Mouse (Mus musculus) hindbrain, embryonic 14.5 days (tissue): ENCODE results near the gene Chst4. TPM values are rescaled to one million over a fixed set of nuclear protein-coding genes. Genes with fewer than 3 reads are reported as not detected.

Experiments used
- ATAC-seq: fragments of 200-750 bp; cut with Nextera tagmentation; 2 replicates; pipeline ENCODE4 v1.8.0; 2017; ENCODE audit warnings: moderate number of reproducible peaks, mild to moderate bottlenecking, moderate TSS enrichment, moderate library complexity; ENCODE audit not compliant: low FRiP score
- DNase-seq: peaks from one replicate; pipeline ENCODE4 v3.0.0-alpha.2; 2015; ENCODE audit warnings: low spot score
- H3K27ac ChIP-seq: fragments of 300-500 bp; sonication (generic); 2 replicates; pipeline ENCODE4 v1.5.1; 2014; ENCODE audit warnings: mild to moderate bottlenecking, moderate library complexity
- H3K27me3 ChIP-seq: fragments of 300-500 bp; sonication (generic); 2 replicates; pipeline ENCODE4 v1.6.1; 2014; ENCODE audit warnings: mild to moderate bottlenecking, low read length, mixed read lengths; ENCODE audit not compliant: control insufficient read depth, insufficient read depth
- H3K36me3 ChIP-seq: fragments of 300-500 bp; sonication (generic); replicated peaks from 2 replicates; pipeline ENCODE4 v1.6.1; 2014; ENCODE audit not compliant: control insufficient read depth, insufficient read depth
- H3K4me1 ChIP-seq: fragments of 300-500 bp; sonication (generic); replicated peaks from 2 replicates; pipeline ENCODE4 v1.6.1; 2014; ENCODE audit warnings: antibody characterized with exemption, low read length, mixed read lengths; ENCODE audit not compliant: control insufficient read depth, insufficient read depth
- H3K4me2 ChIP-seq: fragments of 300-500 bp; sonication (generic); replicated peaks from 2 replicates; pipeline ENCODE4 v1.6.1; 2014; ENCODE audit warnings: mild to moderate bottlenecking, moderate library complexity
- H3K4me3 ChIP-seq: fragments of 300-500 bp; sonication (generic); replicated peaks from 2 replicates; pipeline ENCODE4 v1.5.1; 2014; ENCODE audit warnings: mild to moderate bottlenecking, low read length
- H3K9ac ChIP-seq: fragments of 300-500 bp; sonication (generic); 2 replicates; pipeline ENCODE4 v1.6.1; 2014
- H3K9me3 ChIP-seq: fragments of 300-500 bp; sonication (generic); 2 replicates; pipeline ENCODE4 v1.6.1; 2016; ENCODE audit warnings: low read length; ENCODE audit not compliant: control insufficient read depth
- WGBS: fragments of 180-500 bp; shearing (Covaris S2); extraction: QIAGEN DNeasy Blood & Tissue Kit; methylation state at CpG from one replicate; pipeline ENCODE4 v1.1.7; 2014; 5-methylcytosine and 5-hydroxymethylcytosine counted together
- polyA plus RNA-seq: library from polyadenylated mRNA; unstranded; fragments of >200 nt; fragmentation: Nextera tagmentation; extraction: Ambion mirVana; gene quantifications from 2 replicates; pipeline ENCODE4 v1.2.1, GENCODE M21; 2014

Gene Chst4
- polyA plus RNA-seq, 1 experiment from 2014 or later: not detected

DNA sequence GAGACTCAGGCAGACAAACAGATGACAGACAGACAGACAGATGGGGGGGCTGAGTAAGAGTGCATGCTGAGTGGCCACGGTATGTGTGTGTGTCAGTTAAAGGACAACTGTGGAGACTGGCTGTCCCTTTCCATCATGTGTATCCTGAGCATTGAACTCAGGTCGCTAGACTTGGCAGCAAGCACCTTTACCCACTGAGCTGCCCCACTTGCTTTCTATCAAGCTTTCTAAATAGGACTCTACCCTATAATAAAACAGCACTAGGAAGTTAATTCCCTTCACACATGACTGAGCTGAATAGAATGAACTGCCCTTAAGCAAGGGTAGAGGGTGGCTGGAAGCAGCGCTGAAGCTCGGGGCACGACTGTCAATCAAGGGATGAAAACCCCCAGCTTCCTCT is 47.4 kb downstream of the Chst4 start:
- no peak for ATAC-seq
- Histone ChIP-seq H3K4me2 (no peak overlapping the region), H3K4me1 (no peaks in the 10 kb centered on the region), H3K27ac (no peak overlapping the region), H3K4me3 (no peak overlapping the region), H3K27me3 (no peaks in the 10 kb centered on the region), H3K9ac (no peak overlapping the region), H3K9me3 (no peaks in the 10 kb centered on the region), H3K36me3 (no peaks in the 10 kb centered on the region)
- no peak for DNase-seq
- WGBS: 64% methylated on average over 5 of the region's 5 CpGs

DNA sequence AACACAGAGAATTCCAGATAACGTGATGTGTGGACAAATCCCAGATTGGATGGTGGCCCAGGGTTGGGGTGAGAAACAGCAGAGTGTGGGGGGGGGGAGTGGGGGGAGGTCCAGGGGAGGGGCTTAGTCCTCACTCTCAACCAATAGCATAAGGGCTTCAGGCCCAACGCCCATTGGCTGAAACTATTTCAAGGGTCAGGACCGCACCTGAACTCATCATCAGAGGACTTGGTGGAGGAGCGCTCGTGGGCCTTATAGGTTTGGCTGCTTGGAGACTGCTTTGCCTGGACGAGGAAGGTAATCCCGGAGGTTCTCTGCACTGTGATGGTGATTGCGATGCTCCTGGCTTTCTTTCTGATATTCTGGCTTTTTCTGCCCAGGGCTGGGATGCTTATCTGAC is 49.3 kb downstream of the Chst4 start, which contains the start of gene Tat:
TSS of gene Tat (plus strand) at position 214 of the 400 bp plus-strand sequence.
- H3K27ac ChIP-seq: no peak within 1 kb of the TSS
- WGBS: 90% methylated on average over 8 of the region's 8 CpGs

DNA sequence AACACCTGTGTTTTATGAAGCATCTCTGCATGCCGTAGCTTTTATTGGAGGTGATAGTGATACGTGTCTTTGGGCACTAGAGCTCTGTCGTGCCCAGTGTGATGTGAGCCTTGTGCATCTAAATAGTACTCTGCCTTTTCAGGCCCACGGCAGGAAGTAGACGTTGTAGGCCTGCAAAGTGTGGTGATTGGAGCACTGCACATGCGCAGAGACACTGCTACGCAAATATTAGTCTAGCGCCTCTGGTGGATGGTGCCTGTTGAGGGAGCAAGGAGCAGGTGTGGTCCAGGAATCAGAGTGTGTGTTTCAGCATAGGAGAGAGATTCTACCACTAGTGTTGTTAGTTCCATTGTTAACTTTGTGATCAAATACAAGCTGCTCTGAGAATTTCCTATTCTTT is 50.4 kb downstream of the Chst4 start:
- Histone ChIP-seq H3K4me1 (0 out of 2 replicates have a peak, but pooled peaks cover 2% of the 10 kb centered on the region), H3K9ac (no peak overlapping the region), H3K4me3 (no peak overlapping the region), H3K27me3 (no peaks in the 10 kb centered on the region), H3K27ac (no peak overlapping the region), H3K9me3 (no peaks in the 10 kb centered on the region), H3K4me2 (no peak overlapping the region), H3K36me3 (no peaks in the 10 kb centered on the region)
- DNase-seq (no peak), ATAC-seq (no peak)
- 92% methylated on average over 8 of the region's 8 CpGs for WGBS

More for the DNA sequence above, 49.3 kb downstream of the Chst4 start, which contains the start of gene Tat:
- Histone ChIP-seq H3K9ac (no peak within 1 kb of the TSS), H3K36me3 (no peaks in the 10 kb centered on the region), H3K4me3 (no peak within 1 kb of the TSS), H3K27me3 (no peaks in the 10 kb centered on the region), H3K4me2 (no peak within 1 kb of the TSS), H3K9me3 (no peaks in the 10 kb centered on the region), H3K4me1 (no peaks in the 10 kb centered on the region)
- ATAC-seq (no peak), DNase-seq (no peak)

DNA sequence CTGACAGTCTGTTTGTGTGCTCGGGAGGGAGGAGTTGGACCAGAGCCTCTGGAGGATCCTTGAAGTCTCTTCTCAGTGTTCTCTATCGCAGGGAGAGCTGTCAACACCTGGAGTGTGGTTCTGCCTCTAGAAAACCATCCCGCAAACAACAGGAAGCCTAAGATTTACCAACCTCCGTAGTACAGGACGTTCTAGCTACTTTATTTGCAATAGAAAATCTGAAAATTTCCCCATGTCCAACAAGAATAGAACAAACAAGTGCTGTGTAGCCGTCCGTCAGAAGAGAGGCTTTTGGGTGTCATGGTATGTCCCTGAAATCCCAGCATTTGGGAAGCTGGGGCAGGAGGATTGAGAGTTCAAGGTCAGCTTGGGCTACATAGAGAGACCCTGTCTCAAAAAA is 51.8 kb downstream of the Chst4 start:
- ATAC-seq (no peak), DNase-seq (no peak)
- H3K4me1 ChIP-seq: 0 out of 2 replicates have a peak, but pooled peaks cover 7% of the 10 kb centered on the region
- H3K4me2 ChIP-seq: no peak overlapping the region
- H3K36me3 ChIP-seq: no peaks in the 10 kb centered on the region
- no peak overlapping the region for H3K4me3 ChIP-seq
- no peaks in the 10 kb centered on the region for H3K27me3 ChIP-seq
- no peak overlapping the region for H3K9ac ChIP-seq
- H3K27ac ChIP-seq: no peak overlapping the region
- no peaks in the 10 kb centered on the region for H3K9me3 ChIP-seq
- 84% methylated on average over 7 of the region's 7 CpGs for WGBS

DNA sequence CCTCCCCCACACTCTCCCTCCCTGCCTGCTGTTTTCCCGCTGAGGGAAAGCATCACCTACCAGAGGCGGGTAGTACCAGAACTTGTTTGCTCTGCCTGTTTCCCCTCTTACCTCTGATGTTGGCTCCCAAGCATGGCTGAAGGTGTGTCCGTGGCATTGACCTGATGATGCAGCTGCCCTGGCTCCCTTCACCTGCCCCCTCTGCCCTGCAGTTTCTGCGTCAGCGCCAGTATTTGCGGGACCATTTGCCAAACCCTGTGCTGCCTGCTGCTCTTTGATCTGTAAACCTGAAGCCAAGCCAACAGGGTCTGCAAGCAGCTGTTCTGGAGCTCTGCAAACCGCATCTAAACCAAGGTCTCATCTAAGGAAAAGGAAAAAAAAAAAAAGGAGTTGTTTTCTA is 53.2 kb downstream of the Chst4 start:
- Histone ChIP-seq H3K4me2 (no peak overlapping the region), H3K4me3 (no peak overlapping the region), H3K27ac (no peak overlapping the region), H3K27me3 (no peaks in the 10 kb centered on the region), H3K9me3 (no peaks in the 10 kb centered on the region), H3K4me1 (0 out of 2 replicates have a peak, but pooled peaks cover 7% of the 10 kb centered on the region), H3K9ac (no peak overlapping the region), H3K36me3 (no peaks in the 10 kb centered on the region)
- ATAC-seq (no peak), DNase-seq (no peak)
- WGBS: 76% methylated on average over 7 of the region's 7 CpGs

- DNase-seq: peak; percentile 40
- no peak overlapping the region for H3K4me2 ChIP-seq
- 17% methylated on average over 5 of the region's 5 CpGs for WGBS
These were observed 55.6 kb downstream of the Chst4 start for GRCm38 (mm10) chr8:109983944-109984343.

GRCm38 (mm10) chr8:109982386-109983105 is 57.0 kb downstream of the Chst4 start:
- H3K27me3 ChIP-seq: no peaks in the 10 kb centered on the region

More at GRCm38 (mm10) chr8:109983944-109984343, 55.6 kb downstream of the Chst4 start:
- H3K9me3 ChIP-seq: no peaks in the 10 kb centered on the region
- no peak overlapping the region for H3K9ac ChIP-seq
- H3K27me3 ChIP-seq: no peaks in the 10 kb centered on the region
- H3K4me3 ChIP-seq: no peak overlapping the region
- H3K4me1 ChIP-seq: 0 out of 2 replicates have a peak, but pooled peaks cover 7% of the 10 kb centered on the region
- peak overlapping the region; percentile 54 for H3K27ac ChIP-seq
- peak; percentile 17; the same call in 1 of the 2 replicates for ATAC-seq
- H3K36me3 ChIP-seq: no peaks in the 10 kb centered on the region

DNA sequence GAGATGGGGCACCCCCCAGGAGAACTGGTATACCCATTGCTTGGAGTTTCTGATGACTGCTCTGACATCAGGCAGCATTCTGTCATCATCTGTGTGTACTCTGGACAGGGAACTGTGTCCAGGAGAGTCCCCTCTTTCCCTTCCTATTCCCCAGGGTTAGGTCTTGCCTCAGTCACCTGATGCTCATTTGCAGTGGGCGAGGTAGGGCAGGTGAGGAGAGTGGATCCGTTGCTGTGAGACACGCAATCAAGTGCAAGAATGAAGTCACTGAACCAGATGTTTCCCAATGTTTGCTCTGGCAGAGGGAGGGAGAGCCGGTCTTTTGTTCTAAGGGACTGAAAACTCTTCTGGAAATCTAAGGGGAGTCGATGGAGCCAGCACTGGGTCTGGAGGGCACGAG is 60.2 kb downstream of the Chst4 start:
- Histone ChIP-seq H3K4me2 (no peak overlapping the region), H3K27ac (no peak overlapping the region), H3K36me3 (no peaks in the 10 kb centered on the region), H3K9me3 (peaks cover 14% of the 10 kb centered on the region), H3K4me3 (no peak overlapping the region), H3K4me1 (0 out of 2 replicates have a peak, but pooled peaks cover 6% of the 10 kb centered on the region), H3K27me3 (no peaks in the 10 kb centered on the region), H3K9ac (no peak overlapping the region)
- no peak for DNase-seq
- 75% methylated on average over 6 of the region's 6 CpGs for WGBS
- ATAC-seq: no peak

More at GRCm38 (mm10) chr8:109982386-109983105, 57.0 kb downstream of the Chst4 start:
- Histone ChIP-seq H3K9ac (no peak overlapping the region), H3K27ac (no peak overlapping the region), H3K4me3 (no peak overlapping the region), H3K36me3 (no peaks in the 10 kb centered on the region), H3K4me1 (0 out of 2 replicates have a peak, but pooled peaks cover 7% of the 10 kb centered on the region), H3K4me2 (no peak overlapping the region), H3K9me3 (no peaks in the 10 kb centered on the region)
- DNase-seq (no peak), ATAC-seq (no peak)
- 68% methylated on average over 15 of the region's 15 CpGs for WGBS
